Mouse (Mus musculus): ENCODE data around the gene Ralgps2. TPM values are rescaled to one million over a fixed set of nuclear protein-coding genes. Genes with fewer than 3 reads are reported as not detected.

Gene Ralgps2
- total RNA-seq, 2 experiments from 2014 or later = 3.9 to 20.1 TPM

DNA sequence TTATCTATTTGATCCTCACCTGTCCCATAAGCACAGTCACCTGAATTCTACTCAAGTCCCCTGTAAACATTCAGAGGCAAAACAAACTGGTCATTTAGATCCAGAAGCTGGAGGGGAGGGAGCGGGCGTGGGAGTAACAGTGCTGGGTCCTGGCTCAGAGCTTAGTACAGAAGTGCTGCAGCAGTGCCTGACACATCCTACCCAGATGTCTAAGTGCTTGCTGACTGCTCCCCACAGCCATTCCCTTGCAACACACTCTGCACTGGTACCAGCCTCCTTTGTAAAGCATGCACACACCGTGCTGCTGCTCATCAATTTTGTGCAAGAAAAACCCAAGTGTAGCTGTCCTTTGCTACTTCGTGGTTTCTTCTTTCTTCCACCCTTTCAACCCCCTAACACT lies 92.3 kb downstream of the Ralgps2 start:
- no peak for ATAC-seq (replicated peaks; ENCODE audit: low FRiP score, poor library complexity, severe bottlenecking)

DNA sequence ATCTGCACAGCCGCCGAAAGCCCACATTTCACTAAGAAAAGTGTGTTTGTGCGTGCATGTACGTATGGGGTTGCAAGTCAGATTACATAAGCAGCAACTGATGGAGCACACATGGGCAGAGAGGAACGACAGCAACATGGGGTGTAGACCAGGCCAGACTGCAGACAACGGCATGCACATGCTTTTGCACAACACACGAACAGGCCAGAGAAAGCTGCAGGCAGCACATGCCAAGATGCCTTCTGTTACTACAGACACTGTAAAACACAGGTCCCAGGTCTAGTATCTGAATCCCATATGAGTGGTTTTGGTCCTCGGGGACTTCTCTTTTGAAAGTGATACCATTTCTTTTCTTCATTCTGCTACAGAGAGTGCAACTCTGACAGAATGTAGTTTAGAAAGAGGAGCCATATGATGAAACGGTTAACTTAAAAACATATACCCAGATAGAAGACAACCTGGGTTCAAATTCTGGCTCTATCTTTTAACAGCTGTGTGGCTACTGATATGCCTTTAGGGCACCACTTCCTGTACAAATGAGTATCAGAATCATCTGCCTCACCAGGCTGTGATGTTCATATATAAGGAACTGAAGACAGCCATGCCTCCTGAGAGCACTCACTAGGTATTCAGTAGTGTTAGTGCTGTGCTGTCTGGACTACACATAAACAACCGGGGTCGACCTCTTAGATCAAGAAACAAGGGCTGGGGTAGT lies 97.6 kb downstream of the Ralgps2 start:
- ATAC-seq (replicated peaks; ENCODE audit: low FRiP score, poor library complexity, severe bottlenecking) = no peak

DNA sequence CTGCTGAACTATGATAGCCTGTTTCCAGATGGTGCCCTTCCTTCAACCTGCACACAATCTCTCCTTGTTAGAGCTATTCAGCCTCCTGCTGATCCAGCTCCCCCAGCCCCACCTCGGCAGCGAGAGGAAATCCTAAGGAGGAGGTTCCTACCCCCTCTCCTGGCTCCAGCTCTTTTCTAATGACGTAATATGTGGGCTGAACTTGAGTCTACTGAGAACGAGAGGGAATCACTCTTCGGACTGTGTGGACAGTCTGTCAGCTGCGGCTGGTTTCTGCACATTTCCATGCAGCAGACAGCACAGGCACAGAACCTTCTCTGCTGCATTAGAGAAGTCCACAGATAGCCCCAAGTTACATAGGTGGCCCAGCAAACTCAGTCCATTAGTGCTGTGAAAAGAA lies 100.7 kb downstream of the Ralgps2 start:
- no peak for ATAC-seq (replicated peaks; ENCODE audit: low FRiP score, poor library complexity, severe bottlenecking)

DNA sequence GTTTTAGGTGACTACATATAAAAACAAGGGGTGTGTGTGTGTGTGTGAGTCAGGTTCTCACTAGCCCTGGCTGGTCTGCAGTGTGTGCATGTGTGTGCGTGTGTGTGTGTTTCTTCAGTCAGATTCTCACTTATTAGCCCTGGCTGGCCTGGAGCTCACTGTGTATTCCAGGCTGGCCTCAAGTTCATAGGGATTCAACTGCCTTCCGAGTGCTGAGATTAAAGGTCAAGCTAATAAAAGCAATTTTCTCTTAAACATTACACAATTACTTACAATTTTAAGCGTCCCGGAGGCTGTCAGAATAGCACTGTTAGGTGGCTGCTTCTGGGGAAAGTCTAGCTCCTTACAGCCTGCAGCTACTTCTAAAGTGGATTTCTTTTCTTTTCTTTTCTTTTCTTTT lies 101.2 kb downstream of the Ralgps2 start, which contains the start of gene Angptl1:
Gene Angptl1 (plus strand): TSS at position 386 of the 400 bp plus-strand sequence.
- ATAC-seq (replicated peaks; ENCODE audit: low FRiP score, poor library complexity, severe bottlenecking) = no peak

DNA sequence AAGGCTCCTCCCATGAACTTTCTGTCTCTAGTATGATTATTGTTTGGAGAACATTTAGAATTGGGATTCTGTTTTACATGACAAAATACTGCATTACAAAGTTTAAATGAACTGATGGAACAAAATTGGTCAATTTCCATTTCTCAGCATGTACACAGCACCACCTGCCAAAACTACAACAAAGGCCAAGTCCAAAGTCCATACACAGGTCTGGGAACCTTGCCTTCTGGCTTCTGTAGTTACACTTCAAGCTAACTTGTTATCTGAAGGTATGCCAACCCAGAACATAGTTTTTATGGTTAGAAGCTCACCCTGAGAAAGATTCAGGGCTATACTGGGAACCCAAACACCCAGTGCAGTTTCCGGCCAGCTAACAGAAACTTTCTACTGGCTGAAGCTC lies 120.2 kb downstream of the Ralgps2 start:
- ATAC-seq (replicated peaks; ENCODE audit: low FRiP score, poor library complexity, severe bottlenecking) = no peak

DNA sequence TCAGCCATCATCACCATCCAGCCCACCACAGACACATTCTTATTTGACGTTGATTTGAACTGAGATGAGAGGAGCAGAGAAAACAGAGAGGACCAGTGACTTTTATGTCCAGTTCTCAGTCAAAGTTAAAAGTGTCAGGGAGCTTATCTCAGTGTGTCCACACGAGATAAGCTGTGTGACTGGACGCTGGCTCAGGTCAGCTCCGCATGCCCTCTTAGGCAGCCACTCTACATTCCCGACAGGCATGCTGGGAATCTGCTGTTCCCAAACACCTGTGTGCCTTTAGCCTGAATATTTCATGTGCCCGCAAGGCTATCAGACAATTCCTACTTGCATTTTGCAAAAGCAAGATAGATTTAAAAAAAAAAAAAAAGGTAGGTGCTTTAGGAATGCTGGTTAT lies 125.9 kb downstream of the Ralgps2 start:
- ATAC-seq (replicated peaks; ENCODE audit: low FRiP score, poor library complexity, severe bottlenecking) = no peak

DNA sequence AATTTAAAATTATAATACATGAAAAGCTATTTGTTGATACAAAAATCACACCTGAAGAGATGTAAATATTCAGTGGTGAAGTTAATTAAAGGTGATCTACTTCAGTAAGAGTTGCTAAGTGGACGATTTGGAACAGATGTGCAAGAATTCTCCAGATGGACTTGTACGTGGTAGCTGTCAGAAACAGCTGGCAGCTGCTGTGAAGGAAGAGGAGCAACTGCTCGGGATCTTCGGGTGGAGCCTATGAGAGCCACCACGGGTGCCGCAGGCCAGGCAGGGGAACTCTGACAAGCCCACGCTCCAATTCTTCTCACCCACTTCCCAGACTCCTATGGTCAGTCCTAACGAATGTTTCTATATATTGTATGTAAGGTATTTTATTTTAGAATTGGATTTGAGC lies 126.7 kb downstream of the Ralgps2 start:
- no peak for ATAC-seq (replicated peaks; ENCODE audit: low FRiP score, poor library complexity, severe bottlenecking)

DNA sequence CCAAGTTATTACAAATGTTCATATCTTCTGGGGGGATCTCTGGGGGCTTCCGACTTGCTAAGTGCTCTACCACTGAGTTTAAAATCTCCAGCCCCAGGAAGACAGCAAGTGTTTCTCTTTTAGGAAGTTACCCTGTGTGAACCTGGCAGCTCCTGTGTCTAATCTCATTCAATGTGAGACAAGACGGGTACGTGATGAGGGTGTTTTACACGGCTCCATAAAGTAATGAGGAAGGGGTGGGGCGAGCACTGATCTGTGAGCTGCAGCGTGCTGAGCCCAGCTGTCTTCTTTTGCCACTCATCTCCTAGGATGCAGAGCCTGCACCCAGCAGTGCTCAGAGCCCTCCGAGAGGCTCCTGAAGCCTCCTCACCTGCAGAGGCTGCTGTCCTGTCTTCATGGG lies 127.5 kb downstream of the Ralgps2 start:
- no peak for ATAC-seq (replicated peaks; ENCODE audit: low FRiP score, poor library complexity, severe bottlenecking)

DNA sequence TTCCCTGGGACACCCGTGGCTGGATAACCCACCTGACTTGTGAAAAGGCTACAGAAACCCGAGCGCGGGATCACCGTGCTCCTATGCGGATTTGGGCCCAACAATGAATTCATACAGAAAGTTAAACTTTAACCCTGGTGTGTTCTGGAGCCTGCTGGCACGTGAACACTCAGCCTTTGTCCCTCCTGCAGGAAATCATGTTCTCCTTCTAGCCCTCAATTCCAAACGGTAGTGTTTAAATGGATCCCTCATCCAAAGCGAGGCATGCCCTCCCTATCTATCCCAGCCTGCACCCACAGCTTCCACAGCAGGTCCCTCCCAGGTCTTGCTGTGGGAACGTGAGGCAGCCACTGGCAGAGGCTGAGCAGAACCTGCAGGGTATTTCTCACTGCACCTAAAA lies 131.1 kb downstream of the Ralgps2 start:
- ATAC-seq (replicated peaks; ENCODE audit: low FRiP score, poor library complexity, severe bottlenecking) = no peak

DNA sequence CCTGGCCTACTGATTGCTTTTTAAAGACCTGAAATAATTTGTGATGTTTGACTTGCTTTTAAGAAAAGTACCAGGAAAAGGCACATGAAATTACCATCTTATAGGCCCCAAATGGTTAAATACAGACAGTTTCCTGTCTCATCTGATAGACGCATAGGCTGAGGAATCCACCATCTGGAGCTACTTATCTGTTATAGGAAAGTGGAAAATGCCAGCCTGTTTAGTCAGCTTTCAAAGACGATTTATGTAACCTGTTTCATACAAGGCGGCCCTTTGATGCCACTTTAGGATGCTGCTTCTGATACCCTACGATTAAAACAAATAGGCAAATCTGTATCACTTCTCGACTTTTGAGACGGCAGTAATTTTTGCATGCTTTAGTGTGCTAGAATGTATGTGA lies 138.2 kb downstream of the Ralgps2 start:
- no peak for ATAC-seq (replicated peaks; ENCODE audit: low FRiP score, poor library complexity, severe bottlenecking)

DNA sequence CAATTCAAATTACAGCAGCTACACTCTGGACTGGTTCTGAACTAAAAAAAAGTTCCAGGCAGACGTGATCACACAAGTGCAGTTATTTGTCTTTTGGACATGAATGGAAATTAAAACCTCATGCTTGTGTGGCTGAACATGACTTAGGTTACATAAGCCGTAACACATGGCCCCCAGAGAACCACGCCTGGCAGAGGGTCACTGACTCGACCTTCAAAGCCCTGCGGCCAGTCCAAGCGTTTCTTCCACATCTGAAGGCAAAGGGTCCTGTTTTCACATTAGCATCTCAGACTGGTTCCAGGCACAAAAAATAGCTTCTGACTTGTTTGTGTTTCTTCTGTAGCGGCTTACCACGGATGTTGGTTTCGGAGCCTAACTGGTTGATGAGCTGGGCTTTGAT lies 143.2 kb downstream of the Ralgps2 start:
- no peak for ATAC-seq (replicated peaks; ENCODE audit: low FRiP score, poor library complexity, severe bottlenecking)

DNA sequence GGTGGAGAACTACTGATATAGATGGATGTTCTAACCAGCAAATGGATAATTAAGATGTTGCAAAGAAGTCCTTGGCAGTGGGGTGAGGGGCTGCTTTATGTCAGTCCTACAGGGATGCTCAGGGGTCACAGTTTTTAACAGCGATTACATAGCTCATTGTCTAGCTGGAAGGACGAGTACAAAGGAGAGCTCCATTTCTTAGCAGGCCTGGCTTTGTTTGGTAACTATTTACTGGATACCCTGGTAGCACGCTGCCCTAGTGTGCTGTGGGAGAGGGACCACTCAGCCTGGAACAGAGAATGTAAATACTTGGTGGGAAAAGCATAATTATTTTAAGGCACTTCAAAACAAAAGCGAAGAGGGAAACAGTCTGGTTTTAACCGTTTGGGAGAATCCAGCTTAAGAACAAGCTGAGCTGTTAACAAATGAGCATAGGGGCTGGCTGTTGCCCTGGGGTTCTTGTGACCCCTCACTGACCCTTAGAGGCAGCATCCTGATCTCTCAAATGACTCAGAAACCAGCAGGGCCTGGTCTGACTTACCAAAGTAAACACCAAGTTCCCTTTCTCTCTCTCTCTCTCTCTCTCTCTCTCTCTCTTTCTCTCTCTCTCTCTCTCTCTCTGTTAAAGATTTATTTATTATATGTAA lies 149.5 kb downstream of the Ralgps2 start:
- ATAC-seq (replicated peaks; ENCODE audit: low FRiP score, poor library complexity, severe bottlenecking) = no peak

DNA sequence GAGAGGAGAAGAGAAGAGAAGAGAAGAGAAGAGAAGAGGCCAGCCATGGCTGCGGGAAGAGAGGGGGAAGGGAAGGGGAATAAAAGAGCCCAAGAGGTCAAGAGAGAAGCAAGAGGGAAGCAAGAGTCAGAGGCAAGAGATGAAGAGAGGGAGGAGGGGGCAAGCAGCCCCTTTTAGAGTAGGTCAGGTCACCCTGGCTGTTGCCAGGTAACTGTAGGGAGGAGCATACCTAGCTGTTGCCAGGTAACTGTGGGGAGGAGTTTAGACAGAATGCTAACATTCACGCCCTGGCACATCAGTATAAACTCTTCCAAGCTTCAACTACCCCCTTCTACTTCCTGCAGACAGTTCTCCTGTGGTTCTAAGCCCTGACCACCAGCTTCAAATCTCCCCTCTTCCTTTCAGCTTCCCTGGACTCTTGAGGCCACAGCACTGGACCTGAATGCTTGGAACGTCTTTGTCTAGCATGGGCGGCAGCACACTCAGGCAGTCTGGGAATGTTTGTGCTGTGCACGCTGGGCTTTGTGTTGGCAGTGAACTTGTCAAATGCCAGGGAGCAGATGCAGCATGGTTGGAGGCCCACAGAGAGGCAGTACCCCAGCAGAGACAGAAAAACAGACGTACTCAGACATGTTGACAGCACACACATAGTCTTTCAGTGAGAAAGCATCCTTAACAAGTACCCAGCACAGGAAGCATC lies 152.1 kb downstream of the Ralgps2 start:
- ATAC-seq (replicated peaks; ENCODE audit: low FRiP score, poor library complexity, severe bottlenecking) = no peak

DNA sequence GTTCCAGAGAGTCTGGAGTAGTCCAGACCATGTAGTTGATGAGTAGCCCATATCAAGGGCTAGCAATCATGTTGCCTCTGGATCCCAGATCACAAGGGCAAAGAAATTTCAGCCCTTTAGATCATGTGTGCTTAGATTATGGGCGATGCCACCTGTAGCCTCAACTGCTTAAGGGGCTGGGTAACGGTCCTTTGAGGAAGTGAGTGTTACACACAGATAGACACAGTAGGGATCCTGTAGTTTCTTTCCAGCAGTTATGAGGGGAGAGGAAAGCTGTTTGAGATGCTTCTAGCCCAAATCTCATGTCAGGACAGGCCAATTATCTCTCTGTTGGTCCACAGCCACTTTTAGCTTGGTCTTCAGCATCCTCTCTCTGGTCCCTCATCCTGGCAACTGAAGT lies 153.4 kb downstream of the Ralgps2 start:
- no peak for ATAC-seq (replicated peaks; ENCODE audit: low FRiP score, poor library complexity, severe bottlenecking)

DNA sequence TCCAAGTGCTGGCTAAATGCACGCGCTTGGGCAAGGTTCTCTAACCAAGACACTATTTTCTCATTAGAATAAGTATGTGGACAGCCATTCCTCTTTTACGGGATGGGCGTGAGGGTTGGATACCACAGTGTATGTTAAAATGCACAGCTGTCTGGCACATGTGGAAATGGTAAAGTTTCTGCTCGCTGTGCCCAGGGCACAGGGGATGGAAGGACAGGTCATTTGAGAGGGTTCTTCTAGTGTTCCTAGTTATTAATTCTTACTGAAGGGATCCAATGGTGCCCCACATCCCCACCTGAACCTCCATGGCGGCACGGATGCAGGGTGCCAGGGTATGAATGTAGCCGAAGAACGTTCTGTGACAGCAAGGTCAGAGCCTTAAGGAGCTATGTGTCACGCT lies 154.5 kb downstream of the Ralgps2 start:
- no peak for ATAC-seq (replicated peaks; ENCODE audit: low FRiP score, poor library complexity, severe bottlenecking)

DNA sequence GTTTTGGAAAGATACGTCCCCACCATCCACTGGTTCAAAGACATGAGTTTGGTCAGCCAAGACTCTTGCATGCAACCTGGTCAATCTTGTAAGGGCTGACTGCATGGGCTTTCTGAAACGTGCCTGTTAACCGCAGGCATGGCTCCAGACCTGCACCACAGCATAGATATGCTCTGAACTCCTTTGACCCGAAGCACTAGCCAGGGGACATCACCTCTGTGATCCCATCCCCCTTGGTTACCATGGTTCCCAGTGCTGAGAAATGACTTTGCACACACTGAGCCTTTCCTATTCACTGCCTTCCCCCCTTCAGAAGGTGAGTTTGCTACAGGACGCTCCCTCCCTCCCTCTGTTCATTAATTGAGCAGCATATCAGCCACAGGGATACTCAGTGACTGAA lies 155.3 kb downstream of the Ralgps2 start:
- ATAC-seq (replicated peaks; ENCODE audit: low FRiP score, poor library complexity, severe bottlenecking) = no peak

DNA sequence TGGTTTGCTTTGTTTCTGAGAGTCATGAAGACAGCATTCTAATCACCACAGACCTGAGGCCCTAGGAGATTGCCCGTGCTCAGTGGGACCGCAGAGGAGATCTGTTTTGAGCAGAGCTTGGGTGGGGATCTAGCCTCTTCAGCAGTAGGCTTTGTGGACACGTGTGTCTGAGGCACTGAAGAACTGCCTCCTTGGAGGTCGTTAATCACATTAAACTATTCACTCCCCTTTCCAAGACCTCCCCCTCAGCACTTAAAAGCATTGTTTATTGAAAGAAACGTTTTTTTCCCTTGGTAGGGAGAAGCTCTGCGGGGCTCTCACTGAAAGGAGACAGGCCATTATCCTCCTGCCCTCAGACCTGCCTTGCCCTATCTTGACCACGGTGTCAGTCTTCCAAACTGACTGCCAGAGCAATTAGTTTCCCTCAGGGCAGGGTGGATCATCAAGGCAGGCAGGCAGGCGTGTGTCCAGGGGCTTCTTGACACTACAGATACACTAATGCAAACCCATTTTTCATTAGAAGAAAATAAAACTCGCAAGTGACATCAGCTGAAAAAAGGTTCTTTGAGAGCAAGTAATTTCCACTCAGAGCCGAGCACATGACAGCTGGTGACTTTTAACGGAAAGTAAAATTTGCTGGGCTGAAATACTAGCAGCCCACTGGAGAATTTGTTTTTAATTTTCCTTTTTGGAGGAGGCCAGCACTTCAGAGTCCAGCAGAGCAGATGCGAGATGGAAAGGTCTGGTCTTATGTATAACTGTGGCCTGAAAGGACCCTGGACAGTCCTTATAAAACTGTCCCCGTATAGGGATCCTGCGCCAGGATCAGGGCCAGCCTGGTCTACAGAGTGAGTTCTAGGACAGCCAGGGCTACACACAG lies 157.2 kb downstream of the Ralgps2 start:
- no peak for ATAC-seq (replicated peaks; ENCODE audit: low FRiP score, poor library complexity, severe bottlenecking)

DNA sequence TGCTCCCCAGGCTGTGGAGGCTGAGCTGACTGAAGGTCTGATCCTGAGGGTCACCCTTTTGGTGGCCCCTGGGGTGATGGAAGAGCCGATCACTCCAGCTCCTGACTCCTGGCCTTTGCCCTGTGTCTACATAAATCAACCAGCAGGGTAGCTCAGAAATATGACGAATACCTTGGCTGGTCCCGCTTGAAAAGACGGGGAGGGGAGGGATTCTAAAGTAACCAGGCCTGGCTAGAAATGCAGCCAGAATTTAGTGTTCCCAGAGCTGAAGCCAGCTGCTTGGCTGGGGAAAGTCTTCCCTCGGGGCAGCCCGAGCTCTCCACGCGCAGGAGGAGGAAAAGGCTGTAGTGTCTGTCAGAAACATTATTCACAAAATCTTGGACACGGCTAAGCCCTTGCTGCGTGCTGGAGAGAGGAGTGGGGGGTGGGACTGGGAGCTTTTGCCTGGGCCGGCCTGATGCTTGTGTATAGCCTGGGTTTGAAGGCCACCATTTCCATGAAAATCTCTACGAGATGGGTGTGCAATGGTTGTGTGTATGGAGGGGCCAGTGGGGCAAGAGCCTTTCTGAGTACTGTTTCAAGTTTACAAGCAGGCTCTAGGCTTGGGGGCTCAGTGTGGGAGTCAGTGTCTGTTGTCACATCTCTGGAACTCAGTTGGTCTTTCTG lies 158.2 kb downstream of the Ralgps2 start:
- no peak for ATAC-seq (replicated peaks; ENCODE audit: low FRiP score, poor library complexity, severe bottlenecking)

DNA sequence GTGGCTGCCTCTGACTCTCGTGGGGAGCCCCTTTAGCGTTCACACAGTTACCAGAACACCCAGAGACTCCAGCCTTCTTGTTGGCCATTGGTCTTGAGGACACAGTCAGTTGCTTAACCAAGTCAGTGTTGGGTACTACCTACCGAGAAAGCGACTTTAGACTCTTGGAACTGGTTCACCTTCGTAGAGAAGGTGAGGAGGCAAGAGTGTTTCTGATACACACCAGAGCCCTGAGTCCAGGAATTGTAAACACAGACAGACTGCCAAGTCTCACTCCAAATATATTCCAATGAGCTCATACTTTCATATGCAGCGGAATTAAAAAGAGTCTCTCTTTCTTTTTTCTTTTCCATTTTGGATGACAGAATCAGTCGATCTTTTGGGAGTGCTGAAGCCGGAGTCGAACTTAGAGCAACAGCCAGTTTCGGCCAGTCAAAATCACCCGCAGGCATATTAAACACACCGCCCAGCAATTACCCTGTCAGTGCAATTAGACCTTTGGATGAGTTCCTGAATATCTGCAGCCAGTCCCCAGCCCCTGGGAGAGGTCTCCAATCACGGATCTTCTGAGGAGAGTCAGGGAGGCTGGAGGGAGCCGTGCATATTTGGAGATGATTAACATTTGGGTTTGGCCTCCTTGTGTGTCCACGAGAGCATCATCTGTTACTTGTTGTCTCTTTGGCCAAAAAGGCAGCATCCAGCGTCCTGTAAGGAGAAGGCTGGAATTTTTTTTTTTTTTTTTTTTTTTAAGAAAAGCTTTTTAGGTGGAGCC lies 159.0 kb downstream of the Ralgps2 start:
- ATAC-seq (replicated peaks; ENCODE audit: low FRiP score, poor library complexity, severe bottlenecking) = no peak

Measured in erythroid progenitor cell, adult 5-6 weeks (primary cell).